Mouse (Mus musculus) midbrain, embryonic 11.5 days (tissue): ENCODE results near the gene Sgpp2. TPM values are rescaled to one million over a fixed set of nuclear protein-coding genes. Genes with fewer than 3 reads are reported as not detected.

Source experiments
- polyA plus RNA-seq: library from polyadenylated mRNA; unstranded; fragments of >200 nt; fragmentation: Nextera tagmentation; extraction: Ambion mirVana; gene quantifications from 2 replicates; pipeline ENCODE4 v1.2.1, GENCODE M21; 2014

Sgpp2 gene
- polyA plus RNA-seq, 1 experiment from 2014 or later = 1.1 TPM

Other genes starting within 250 kb of the Sgpp2 start
- 38.1 and 41.5 TPM in 2 replicates for gene Pax3, start 113.2 kb upstream of the Sgpp2 start, polyA plus RNA-seq
- gene Farsb, start 178.6 kb downstream of the Sgpp2 start, polyA plus RNA-seq = 154 and 164 TPM in 2 replicates
- not detected in 2 replicates for gene Mogat1, start 200.6 kb downstream of the Sgpp2 start, polyA plus RNA-seq
- 0.19 and 0.30 TPM in 2 replicates for gene BC035947, start 201.8 kb downstream of the Sgpp2 start, polyA plus RNA-seq